Mouse (Mus musculus) heart, postnatal 36 days (tissue): ENCODE data around the gene Ppargc1a. TPM values are rescaled to one million over a fixed set of nuclear protein-coding genes. Genes with fewer than 3 reads are reported as not detected.

Source experiments
- DNase-seq, 2 experiments: peaks; one replicate each; pipeline ENCODE4 v3.0.0; 2021 to 2022
- intact Hi-C: fragments of 180-260 bp; cut with DNase I; formaldehyde crosslinking; loops from one replicate; pipeline ENCODE4 v1.15.1; 2025
- total RNA-seq, 2 experiments: library from RNA; stranded (reverse); gene quantifications; 2 replicates each; pipeline ENCODE4 v1.2.3; 2021

Ppargc1a gene
- total RNA-seq, 2 experiments from 2014 or later: 96.2 to 152 TPM

DNA sequence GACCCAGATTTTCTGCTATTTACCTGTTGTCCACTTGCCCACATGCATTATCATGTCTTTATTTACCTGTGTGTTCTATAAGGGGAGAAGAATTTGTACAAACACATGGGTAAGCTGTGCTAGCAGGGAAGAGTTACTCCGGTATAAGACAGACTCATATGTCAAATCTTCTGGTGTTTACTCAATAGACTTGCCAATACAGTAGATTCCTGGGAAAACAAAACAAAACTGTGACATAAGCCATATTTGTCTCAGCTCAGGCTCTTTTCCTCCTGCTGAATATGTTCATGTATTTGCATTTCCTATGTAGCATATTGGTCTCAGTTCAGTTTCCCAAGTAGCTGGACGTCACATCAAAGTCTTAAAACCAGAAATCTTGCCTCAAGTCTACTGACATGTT lies 135.0 kb downstream of the Ppargc1a start:
- DNase-seq: no peak
- intact Hi-C loops: loop anchor here (10.0 kb wide), 1 partner anchor 88 kb away; no protein-coding TSS in a partner anchor

DNA sequence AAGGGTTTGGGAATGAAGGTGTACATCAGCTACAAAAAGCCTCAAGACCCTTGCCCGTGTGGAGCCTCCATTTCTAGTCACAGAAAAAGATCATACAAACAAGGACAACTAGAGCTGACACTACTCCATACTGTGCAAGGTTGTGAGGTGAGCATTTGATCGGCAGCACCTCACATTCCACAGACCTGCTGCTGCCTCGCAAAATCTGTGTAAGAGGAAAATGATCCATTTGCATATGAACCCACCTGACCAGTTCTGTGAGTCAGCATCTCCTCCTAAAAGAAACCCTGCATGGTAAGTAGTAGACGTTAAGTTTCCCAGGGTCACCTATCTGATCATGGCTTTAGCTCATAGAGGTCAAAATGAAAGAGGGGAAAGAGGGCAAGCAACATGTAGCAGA lies 135.5 kb downstream of the Ppargc1a start:
- intact Hi-C loops: loop anchor here (10.0 kb wide), 1 partner anchor 87 kb away; no protein-coding TSS in a partner anchor
- no peak for DNase-seq

DNA sequence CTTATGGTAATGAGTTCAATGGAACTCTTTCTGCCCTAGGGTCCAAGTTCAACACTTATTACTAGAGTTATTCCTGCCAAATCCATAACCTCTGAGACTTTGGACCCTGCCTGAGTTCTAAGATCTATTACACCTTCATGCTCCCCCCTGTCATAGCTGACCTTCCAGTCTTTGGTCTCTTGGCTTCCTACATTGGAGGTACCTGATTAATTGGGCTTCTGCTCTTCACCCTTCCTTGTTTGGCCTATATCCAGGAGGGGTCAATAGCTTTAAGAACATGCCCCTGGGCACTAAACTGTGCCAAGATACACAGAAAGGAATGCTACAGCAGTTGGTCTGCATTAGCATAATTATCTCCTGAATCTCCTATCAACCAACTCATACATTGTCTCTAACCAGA lies 141.1 kb downstream of the Ppargc1a start:
- intact Hi-C loops: no loop called here
- no peak for DNase-seq

DNA sequence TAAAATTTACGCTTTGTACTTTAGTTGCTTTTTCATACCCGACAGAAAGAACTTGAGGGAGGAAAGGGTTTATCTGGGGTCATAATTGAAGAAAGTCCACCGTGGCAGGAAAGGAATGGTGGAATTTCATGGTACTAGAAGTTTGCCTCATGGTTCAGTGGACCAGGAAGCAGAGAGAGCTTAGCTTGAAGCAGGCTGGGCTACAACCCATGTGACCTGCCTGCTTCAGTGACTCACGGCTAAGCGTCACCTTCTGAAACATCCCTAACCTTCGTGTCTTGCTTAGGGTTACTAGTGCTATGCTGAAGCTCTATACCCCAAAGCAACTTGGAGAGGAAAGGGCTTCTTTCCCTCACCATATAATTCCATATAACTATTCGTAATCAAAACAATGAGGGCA lies 151.1 kb downstream of the Ppargc1a start:
- intact Hi-C loops: no loop called here

DNA sequence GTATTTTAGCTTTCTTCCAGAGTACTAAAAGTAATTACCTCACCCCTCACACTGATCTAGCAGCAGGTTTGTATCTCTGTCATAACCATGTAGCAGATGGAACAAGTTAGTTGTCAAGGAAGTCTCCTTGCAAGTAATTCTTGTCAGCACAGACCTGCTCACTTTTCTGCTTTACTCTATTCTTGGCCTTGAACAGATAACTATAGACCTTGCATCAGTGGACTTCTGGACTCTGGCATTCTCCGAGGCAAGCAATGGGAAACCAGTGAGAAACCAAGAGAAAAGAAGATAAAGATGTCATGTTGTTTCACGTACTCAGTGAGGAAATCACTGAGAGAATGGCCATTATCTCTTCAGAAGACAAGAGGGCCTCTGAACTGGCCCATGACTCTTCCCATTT lies 152.1 kb downstream of the Ppargc1a start:
- intact Hi-C loops: no loop called here
- no peak for DNase-seq

More for the DNA sequence above, 151.1 kb downstream of the Ppargc1a start:
- DNase-seq: no peak

DNA sequence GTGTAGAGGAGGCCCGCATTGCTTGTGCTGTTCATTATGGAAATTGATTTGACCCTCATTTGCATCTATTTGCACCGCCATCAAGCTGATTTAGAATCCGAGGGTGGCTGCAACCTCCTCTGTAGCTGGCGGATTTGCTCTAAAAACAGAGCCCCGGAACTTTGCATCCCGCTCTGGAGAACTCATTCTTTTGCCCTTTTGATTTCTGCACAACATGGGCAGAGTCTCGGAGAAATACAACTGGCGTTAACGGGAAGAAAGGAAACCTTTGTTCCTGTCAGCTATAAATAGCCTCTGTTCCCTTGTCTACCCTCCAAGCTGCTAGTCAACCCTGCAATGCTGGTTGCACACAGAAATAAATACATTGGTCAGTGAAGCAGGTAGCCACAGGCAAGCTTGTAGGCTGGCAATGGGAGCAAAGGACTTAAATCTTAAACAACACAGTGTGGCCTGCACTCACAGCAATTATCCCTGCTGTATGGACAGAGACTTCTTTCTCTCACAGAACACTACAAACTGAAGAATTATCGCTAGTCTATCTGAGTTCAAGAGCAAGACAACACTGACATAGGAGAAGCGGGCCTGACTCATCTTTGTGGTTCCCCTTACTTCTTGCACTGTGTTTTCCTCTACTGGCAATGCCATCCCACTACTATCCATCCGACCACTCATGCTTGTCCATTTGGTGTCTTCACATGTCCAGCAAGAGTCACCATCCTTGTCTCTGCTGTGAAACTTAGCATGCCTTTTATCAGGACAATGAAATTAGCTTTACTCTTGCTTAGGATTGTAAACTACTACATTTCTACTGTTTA lies 155.0 kb downstream of the Ppargc1a start:
- intact Hi-C loops: no loop called here
- DNase-seq: no peak

DNA sequence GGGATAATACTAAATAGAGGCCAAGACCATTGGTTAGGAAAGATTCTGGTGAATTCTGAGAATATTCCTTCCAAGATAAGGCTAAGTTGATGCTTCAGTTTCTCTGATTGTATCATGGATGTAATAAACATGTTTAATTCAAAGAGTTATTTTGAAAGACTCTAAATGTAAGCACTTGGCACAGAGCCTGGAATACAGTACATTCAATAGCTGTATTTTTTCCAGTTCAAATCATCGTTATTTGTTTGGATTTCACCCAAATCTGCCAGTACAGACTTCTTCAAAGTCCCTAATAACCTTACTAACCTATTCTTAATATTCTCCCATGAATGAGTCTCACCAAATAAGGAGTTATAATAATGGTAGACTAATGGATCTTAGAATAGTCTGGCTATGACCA lies 157.5 kb downstream of the Ppargc1a start:
- DNase-seq: no peak
- intact Hi-C loops: no loop called here

DNA sequence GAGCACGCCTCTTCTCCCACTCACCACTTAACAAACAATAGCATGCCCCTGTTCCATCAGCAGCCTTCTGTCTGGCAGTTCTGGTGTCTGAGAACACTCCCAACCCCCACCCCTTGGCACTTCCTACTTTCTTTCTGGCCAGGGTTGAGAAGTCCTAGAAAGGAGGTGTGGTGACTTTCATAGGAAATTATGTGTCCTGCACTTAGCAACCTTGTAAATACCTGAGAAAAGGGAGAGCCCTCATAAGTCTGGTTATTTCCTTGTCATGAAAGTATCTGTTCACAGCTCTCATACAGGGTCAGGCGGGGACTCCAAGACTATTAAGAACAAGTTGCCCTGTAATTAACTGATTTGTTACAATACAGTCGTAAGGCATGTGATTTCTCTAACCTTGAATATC lies 161.1 kb downstream of the Ppargc1a start:
- no peak for DNase-seq
- intact Hi-C loops: no loop called here
